Mouse (Mus musculus) macrophage (primary cell): Measurements from ENCODE around the gene Znrf3. TPM values are rescaled to one million over a fixed set of nuclear protein-coding genes. Genes with fewer than 3 reads are reported as not detected.

Source experiments
- H3K27ac ChIP-seq: fragments of 350-480 bp; formaldehyde crosslinking; 2 replicates; pipeline ENCODE4 v1.9.0; 2021
- H3K36me3 ChIP-seq: fragments of 350-480 bp; formaldehyde crosslinking; 2 replicates; pipeline ENCODE4 v1.9.0; 2021; ENCODE audit errors: inconsistent target
- H3K4me3 ChIP-seq: fragments of 350-480 bp; formaldehyde crosslinking; 2 replicates; pipeline ENCODE4 v1.9.0; 2021; ENCODE audit errors: inconsistent target
- H3K79me2 ChIP-seq: fragments of 350-480 bp; formaldehyde crosslinking; 2 replicates; pipeline ENCODE4 v1.9.0; 2021; ENCODE audit errors: inconsistent target
- WGBS: methylation state at CpG from one replicate; pipeline ENCODE4 v1.1.7; 2026; ENCODE audit warnings: inconsistent platforms; ENCODE audit not compliant: missing documents; 5-methylcytosine and 5-hydroxymethylcytosine counted together
- polyA plus RNA-seq: library from polyadenylated mRNA; stranded (reverse); fragments of 250-400 nt; gene quantifications from 3 replicates; pipeline ENCODE4 v1.2.4, GENCODE M21; 2018; ENCODE audit warnings: inconsistent platforms

Znrf3 gene
- polyA plus RNA-seq, 1 experiment from 2014 or later: 2.1 TPM

DNA sequence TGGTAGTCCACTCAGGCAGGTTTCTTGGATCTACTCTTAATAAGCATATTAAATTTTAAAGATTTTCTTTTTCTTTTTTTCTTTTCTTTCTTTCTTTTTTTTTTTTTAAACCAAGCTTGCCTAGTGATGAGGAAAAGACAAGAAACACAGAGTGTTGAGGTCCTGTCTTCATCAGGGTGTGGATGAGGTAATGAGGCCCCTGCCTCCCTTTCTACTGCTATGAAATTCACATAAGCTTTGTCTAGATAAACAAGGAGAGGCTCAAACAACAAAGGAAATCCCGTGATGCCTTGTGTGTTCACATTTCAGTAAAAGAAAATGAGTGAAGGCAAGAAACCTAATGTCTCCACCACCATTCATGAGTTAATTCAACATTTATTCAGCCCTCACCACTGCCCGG is 196.4 kb downstream of the Znrf3 start:
- 89% methylated on average over 2 of the region's 2 CpGs for WGBS
- Histone ChIP-seq H3K79me2 (no peaks in the 10 kb centered on the region), H3K4me3 (no peak overlapping the region), H3K27ac (no peak overlapping the region), H3K36me3 (no peaks in the 10 kb centered on the region)

- Histone ChIP-seq H3K79me2 (no peaks in the 10 kb centered on the region), H3K36me3 (no peaks in the 10 kb centered on the region), H3K4me3 (no peak overlapping the region), H3K27ac (no peak overlapping the region)
- WGBS: 87% methylated on average over 7 of the region's 7 CpGs
Measured at GRCm38 (mm10) chr11:5245431-5245830, 199.2 kb downstream of the Znrf3 start.

DNA sequence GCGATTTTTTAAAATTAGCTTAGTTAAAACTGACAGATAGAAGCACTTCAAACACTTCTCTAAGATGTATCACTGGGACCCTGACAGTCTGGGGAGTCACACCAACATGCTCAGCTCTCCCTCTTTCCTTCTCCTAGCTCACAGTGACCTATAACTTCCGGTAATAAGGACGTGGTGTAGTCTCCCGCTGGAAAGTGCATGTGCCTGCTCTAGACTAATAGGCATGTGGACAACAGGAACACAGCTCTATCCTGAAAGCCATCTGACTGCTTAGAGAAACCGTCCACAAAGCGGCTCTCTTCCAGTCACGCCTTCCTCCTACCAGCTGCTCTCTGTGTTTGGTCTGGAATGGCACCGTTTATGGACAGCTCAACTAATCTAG is 199.9 kb downstream of the Znrf3 start:
- H3K4me3 ChIP-seq: no peak overlapping the region
- WGBS: 84% methylated on average over 8 of the region's 8 CpGs
- H3K27ac ChIP-seq: no peak overlapping the region
- no peaks in the 10 kb centered on the region for H3K36me3 ChIP-seq
- no peaks in the 10 kb centered on the region for H3K79me2 ChIP-seq

DNA sequence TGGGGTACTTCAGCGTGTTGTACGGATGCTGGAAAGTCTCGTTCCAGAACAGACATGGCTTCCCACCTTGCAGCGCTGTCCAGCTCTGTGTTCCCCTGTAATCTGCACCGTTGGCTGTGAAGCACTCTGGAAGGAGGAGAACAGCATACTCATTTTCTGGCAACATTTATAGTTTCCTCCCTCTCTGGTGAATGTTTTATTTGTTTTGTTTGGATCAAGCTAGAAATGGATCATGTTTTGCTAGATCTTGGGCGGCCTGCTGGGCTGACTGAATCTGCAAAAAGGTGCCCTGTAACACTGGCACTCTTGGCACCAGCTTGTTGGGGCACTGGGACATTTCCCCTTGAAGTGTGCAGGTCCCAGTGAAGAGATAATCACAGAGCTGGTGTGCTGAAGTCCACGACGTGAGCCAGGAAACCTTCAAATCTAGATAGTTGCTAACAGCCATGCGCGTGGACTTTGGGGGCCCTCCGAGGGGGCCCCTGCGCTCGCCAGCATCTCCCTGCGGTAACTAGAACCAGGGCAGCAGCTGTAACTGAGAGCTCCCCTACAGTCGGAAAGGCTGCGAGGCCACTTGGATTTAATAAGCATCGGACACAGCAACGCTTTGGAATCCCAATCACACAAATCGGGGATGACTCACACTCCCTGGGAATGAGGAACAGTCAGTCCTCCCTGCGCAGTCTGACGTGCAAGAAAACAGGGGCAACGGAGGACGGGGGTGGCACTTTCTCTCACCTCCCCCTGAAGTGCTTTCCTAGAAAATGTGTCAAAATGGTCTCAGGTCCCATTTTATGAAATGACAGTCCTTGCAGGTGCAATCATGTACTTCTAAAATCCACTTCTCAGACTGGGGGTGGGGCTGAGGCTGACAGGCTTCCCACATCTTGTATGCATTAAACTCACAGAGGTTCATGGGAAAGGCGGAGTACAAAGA is 200.6 kb downstream of the Znrf3 start:
- no peak overlapping the region for H3K27ac ChIP-seq
- H3K4me3 ChIP-seq: no peak overlapping the region
- 88% methylated on average over 23 of the region's 24 CpGs for WGBS
- no peaks in the 10 kb centered on the region for H3K36me3 ChIP-seq
- H3K79me2 ChIP-seq: no peaks in the 10 kb centered on the region

DNA sequence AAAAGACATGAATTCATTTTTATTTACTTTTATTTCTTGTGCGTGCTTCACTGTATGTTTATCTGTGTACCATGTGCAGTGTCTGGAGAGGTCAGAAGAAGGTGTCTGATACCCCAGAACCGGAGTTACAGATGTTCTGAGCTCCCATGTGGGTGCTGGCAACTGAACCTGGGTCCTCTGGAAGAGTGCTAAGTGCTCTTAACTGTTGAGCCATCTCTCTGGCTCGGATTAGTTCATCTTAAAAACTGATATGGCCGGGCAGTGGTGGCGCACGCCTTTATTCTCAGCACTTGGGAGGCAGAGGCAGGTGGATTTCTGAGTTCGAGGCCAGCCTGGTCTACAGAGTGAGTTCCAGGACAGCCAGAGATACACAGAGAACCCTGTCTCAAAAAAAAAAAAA is 201.4 kb downstream of the Znrf3 start:
- no peak overlapping the region for H3K27ac ChIP-seq
- no peaks in the 10 kb centered on the region for H3K36me3 ChIP-seq
- no peaks in the 10 kb centered on the region for H3K79me2 ChIP-seq
- WGBS: 88% methylated on average over 7 of the region's 7 CpGs
- no peak overlapping the region for H3K4me3 ChIP-seq

- 97% methylated on average over 8 of the region's 8 CpGs for WGBS
- Histone ChIP-seq H3K36me3 (no peaks in the 10 kb centered on the region), H3K4me3 (no peak overlapping the region), H3K79me2 (no peaks in the 10 kb centered on the region), H3K27ac (no peak overlapping the region)
Measured at GRCm38 (mm10) chr11:5242158-5242557, 202.5 kb downstream of the Znrf3 start.

GRCm38 (mm10) chr11:5239706-5240690 is 204.6 kb downstream of the Znrf3 start:
- H3K4me3 ChIP-seq: no peak overlapping the region
- H3K79me2 ChIP-seq: no peaks in the 10 kb centered on the region
- no peaks in the 10 kb centered on the region for H3K36me3 ChIP-seq
- H3K27ac ChIP-seq: no peak overlapping the region
- WGBS: 81% methylated on average over 9 of the region's 10 CpGs

Other genes with a start within 250 kb of the Znrf3 start
- 6.3 to 13.0 TPM (median 9.3 TPM) in 3 replicates for gene Kremen1, start 183.3 kb downstream of the Znrf3 start, polyA plus RNA-seq
- gene Xbp1, start 75.8 kb upstream of the Znrf3 start, polyA plus RNA-seq: 86.5 to 117 TPM (median 108 TPM) in 3 replicates
- gene Ccdc117, start 97.3 kb upstream of the Znrf3 start, polyA plus RNA-seq: 9.4 to 16.8 TPM (median 15.8 TPM) in 3 replicates
- not detected in 3 replicates for gene Ankrd36, start 124.8 kb upstream of the Znrf3 start, polyA plus RNA-seq